In genomic region chr1:131238931-131239381, GRCm38 (mm10) we compare ENCODE assay signal across 9 mouse cellular contexts. TPM values are rescaled to one million over a fixed set of nuclear protein-coding genes. Genes with fewer than 3 reads are reported as not detected.
DNase-seq lines count a peak whose midpoint lies in the region; ATAC-seq lines count a peak whose summit lies in the region.
"Had no signal": no experiment of that assay in that cellular context is flagged by ENCODE, and none has a peak within 500 bp of the region (broad histone marks: within the 10 kb centered on the region; RNA-seq: fewer than 3 reads in every experiment).

No protein-coding gene starts in this region.

- DNase-seq in kidney, adult 11 months = peak; percentile 69
- DNase-seq in cerebellum, postnatal 10 days = peak; percentile 76 to 81
- DNase-seq in heart, postnatal 14 days = peak; percentile 72 to 80
- DNase-seq in lung, postnatal 10 days = peak; percentile 91
- DNase-seq in layer of hippocampus, adult 8-10 months (ENCODE audit: low spot score in 2 of 2) = no peak
- DNase-seq in right cerebral cortex, postnatal 4 days = no peak

- no peak overlapping the region for H3K4me3 ChIP-seq in kidney, embryonic 15.5 days (replicated peaks)
- H3K4me3 ChIP-seq: embryonic facial prominence, embryonic 13.5 days had no signal

- H3K9ac ChIP-seq in kidney, embryonic 15.5 days = no peak overlapping the region
- H3K9ac ChIP-seq: embryonic facial prominence, embryonic 13.5 days had no signal

- H3K4me1 ChIP-seq in kidney, embryonic 15.5 days = peaks cover 39% of the 10 kb centered on the region

- 58% methylated on average over 8 of the region's 8 CpGs for WGBS in kidney, embryonic 15.5 days

- no peak overlapping the region for H3K4me2 ChIP-seq in kidney, embryonic 15.5 days
- H3K4me2 ChIP-seq: embryonic facial prominence, embryonic 13.5 days had no signal

- peaks cover 35% of the 10 kb centered on the region for H3K27me3 ChIP-seq in kidney, embryonic 15.5 days

- no peak for ATAC-seq in kidney, embryonic 15.5 days (replicated peaks; ENCODE audit: low FRiP score)
- no peak for ATAC-seq in erythroid progenitor cell, adult 5-6 weeks (replicated peaks; ENCODE audit: low FRiP score, poor library complexity, severe bottlenecking)

- no peak overlapping the region for H3K27ac ChIP-seq in kidney, embryonic 15.5 days
- H3K27ac ChIP-seq: embryonic facial prominence, embryonic 13.5 days had no signal

- H3K9me3 ChIP-seq in kidney, embryonic 15.5 days (replicated peaks) = no peaks in the 10 kb centered on the region
- H3K9me3 ChIP-seq: embryonic facial prominence, embryonic 13.5 days had no signal

- intact Hi-C loops in heart, postnatal 14 days (cut with DNase I) = no loop called here

- no peaks in the 10 kb centered on the region for H3K36me3 ChIP-seq in kidney, embryonic 15.5 days
- H3K36me3 ChIP-seq: embryonic facial prominence, embryonic 13.5 days had no signal

RNA-seq across cellular contexts. Expression of gene Rassf5, which starts 6.1 kb away (rescaled TPM):
- polyA plus RNA-seq in kidney, embryonic 15.5 days (2015; fragmentation: Nextera tagmentation; extraction: Ambion mirVana) = 2.8 and 2.9 TPM in 2 replicates
- total RNA-seq in heart, postnatal 14 days (2021) = 1 to 10 TPM; 2.4 to 5.1 TPM
- total RNA-seq in erythroid progenitor cell, adult 5-6 weeks (2015; ENCODE audit: low replicate concordance) = 12.6 and 14.7 TPM in 2 replicates
- total RNA-seq in erythroid progenitor cell, adult 5-6 weeks (2017; ENCODE audit: low replicate concordance) = 5.0 and 17.8 TPM in 2 replicates
- 10 to 100 TPM; 17.6 to 21.5 (median 18.6) TPM for total RNA-seq in layer of hippocampus, adult 8-10 months (2022)

RNA-seq across cellular contexts. Expression of gene Ikbke, which starts 40.5 kb away (rescaled TPM):
- polyA plus RNA-seq in kidney, embryonic 15.5 days (2015; fragmentation: Nextera tagmentation; extraction: Ambion mirVana) = 3.2 and 4.0 TPM in 2 replicates
- 1 to 10 TPM; 2.2 to 3.0 TPM for total RNA-seq in heart, postnatal 14 days (2021)
- 2.5 and 18.4 TPM in 2 replicates for total RNA-seq in erythroid progenitor cell, adult 5-6 weeks (2015; ENCODE audit: low replicate concordance)
- 4.8 and 6.7 TPM in 2 replicates for total RNA-seq in erythroid progenitor cell, adult 5-6 weeks (2017; ENCODE audit: low replicate concordance)
- total RNA-seq in layer of hippocampus, adult 8-10 months (2022) = 1 to 10 TPM; 1.8 to 4.9 (median 3.4) TPM

Comparison
In these comparisons a context has a peak if more than half of its experiments do, and no peak if none do; other contexts are left out.
1. DNase-seq: peak in kidney, adult 11 months (single experiment), cerebellum, postnatal 10 days (2 of 2), heart, postnatal 14 days (2 of 2) and lung, postnatal 10 days (single experiment); none in layer of hippocampus, adult 8-10 months (0 of 2) and right cerebral cortex, postnatal 4 days (single experiment).